Mouse (Mus musculus): Measurements from ENCODE around the gene Vsig1.

DNA sequence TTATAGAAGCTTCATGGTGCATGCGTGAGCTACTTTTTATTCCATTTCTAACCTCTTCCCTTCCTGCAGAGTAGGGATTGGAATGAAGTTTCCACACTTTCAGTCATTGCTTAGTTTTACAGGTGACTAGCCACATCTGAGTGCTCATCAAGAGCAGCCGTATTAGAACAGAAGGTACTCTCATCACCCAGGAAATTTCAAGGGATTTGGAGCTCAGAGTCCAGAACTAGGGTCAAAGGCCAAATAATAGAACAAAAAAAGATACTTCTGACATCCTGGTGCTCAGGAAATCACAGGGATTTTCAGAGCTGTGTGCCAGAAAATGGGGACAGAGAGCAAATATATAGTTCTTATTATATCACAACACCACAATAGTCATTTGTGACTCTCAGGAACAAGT is 77.8 kb downstream of the Vsig1 start:
- no peak for TF ChIP-seq CTCF (IDR thresholded peaks at IDR 0.05)
- TF ChIP-seq EP300 (IDR thresholded peaks at IDR 0.05), result no peak
